Mouse (Mus musculus): Measurements from ENCODE around the gene Ptar1. TPM values are rescaled to one million over a fixed set of nuclear protein-coding genes. Genes with fewer than 3 reads are reported as not detected.

Ptar1 gene
- polyA plus RNA-seq, 1 experiment from 2014 or later, result 8.4 TPM

GRCm38 (mm10) chr19:23757961-23758553 lies 70.8 kb downstream of the Ptar1 start:
- POLR2A ChIA-PET, result no interaction called here
- in situ Hi-C loops (cut with MboI; ENCODE audit: low pct_unique_long_range_greater_than_20kb), result loop anchor here (25.0 kb wide), 1 partner anchor 196 kb away; no protein-coding TSS in a partner anchor
- ATAC-seq (peak; percentile 96), DNase-seq (ENCODE audit: low read depth, low spot score) (peak; percentile 39)
- peak; percentile 100 for TF ChIP-seq CTCF (IDR thresholded peaks at IDR 0.05)
- CTCF ChIA-PET, result interaction anchor here (0.7 to 5.1 kb wide), 17 partner anchors 9 to 213 kb away, joined by 3 to 41 read pairs (median 4); no protein-coding TSS in a partner anchor
- H3K27me3 ChIP-seq, result peaks cover 48% of the 10 kb centered on the region

DNA sequence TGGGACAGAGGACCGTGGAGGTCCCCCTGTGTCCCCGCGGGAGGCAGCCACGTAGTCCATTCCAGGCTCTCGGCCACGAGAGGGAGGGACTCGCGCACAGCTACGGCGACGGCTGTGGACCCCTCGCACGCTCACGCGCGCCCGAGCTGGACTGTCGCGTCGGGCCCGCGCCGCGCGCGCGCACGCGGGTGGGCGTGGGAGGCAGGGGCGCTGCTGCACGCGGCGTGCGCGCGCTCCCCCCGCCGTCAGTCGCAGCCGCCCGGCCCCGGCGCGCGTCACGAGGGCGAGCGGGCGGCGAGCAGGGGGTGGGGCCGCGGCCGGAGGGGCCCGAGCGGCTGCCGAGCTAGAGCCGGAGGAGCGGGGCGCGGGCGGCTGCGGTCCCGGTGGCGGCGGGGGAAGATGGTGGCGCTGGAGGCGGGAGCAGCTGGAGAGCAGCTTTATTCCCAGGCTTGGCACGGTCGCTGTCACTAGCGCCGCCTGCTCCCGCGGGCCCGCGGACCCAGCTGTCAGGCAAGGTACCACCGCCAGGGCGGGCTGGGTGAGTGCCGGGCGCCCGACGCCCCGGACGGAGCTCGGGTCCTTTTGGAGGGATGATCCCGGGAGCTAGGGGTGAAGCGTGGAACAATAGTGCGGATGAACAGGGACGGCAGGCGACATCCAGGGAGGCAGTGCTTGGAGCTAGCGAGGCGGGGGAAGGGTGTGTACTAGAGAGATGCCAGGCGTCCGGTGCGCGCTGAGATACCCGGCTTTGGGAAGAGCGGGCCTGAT lies 71.5 kb downstream of the Ptar1 start, which contains the start of gene Apba1:
TSS of gene Apba1 (plus strand) at position 334 of the 768 bp plus-strand sequence.
- ChIA-PET CTCF (interaction anchor here (0.7 to 5.1 kb wide), 16 partner anchors 10 to 213 kb away, joined by 3 to 41 read pairs (median 4); no protein-coding TSS in a partner anchor), POLR2A (no interaction called here)
- TF ChIP-seq CTCF (IDR thresholded peaks at IDR 0.05), result peak; percentile 37

GRCm38 (mm10) chr19:23759322-23759945 lies 72.2 kb downstream of the Ptar1 start:
- no peak for TF ChIP-seq CTCF (IDR thresholded peaks at IDR 0.05)
- no peak for ATAC-seq
- POLR2A ChIA-PET, result no interaction called here
- CTCF ChIA-PET, result interaction anchor here (2.0 to 5.1 kb wide), 2 partner anchors 10 to 36 kb away, joined by 10 to 41 read pairs; no protein-coding TSS in a partner anchor
- no peak for DNase-seq (ENCODE audit: low read depth, low spot score)
- in situ Hi-C loops (cut with MboI; ENCODE audit: low pct_unique_long_range_greater_than_20kb), result loop anchor here (25.0 kb wide), 1 partner anchor 197 kb away; no protein-coding TSS in a partner anchor
- peaks cover 60% of the 10 kb centered on the region for H3K27me3 ChIP-seq

More for the DNA sequence above, 71.5 kb downstream of the Ptar1 start, which contains the start of gene Apba1:
- peak; percentile 75 for ATAC-seq
- no peak for DNase-seq (ENCODE audit: low read depth, low spot score)
- peaks cover 54% of the 10 kb centered on the region for H3K27me3 ChIP-seq
- in situ Hi-C loops (cut with MboI; ENCODE audit: low pct_unique_long_range_greater_than_20kb), result loop anchor here (25.0 kb wide), 1 partner anchor 196 kb away; no protein-coding TSS in a partner anchor

- ATAC-seq, result no peak
- no peak for TF ChIP-seq CTCF (IDR thresholded peaks at IDR 0.05)
- in situ Hi-C loops (cut with MboI; ENCODE audit: low pct_unique_long_range_greater_than_20kb), result loop anchor here (25.0 kb wide), 1 partner anchor 201 kb away; no protein-coding TSS in a partner anchor
- ChIA-PET POLR2A (no interaction called here), CTCF (no interaction called here)
- DNase-seq (ENCODE audit: low read depth, low spot score), result no peak
- peaks cover 71% of the 10 kb centered on the region for H3K27me3 ChIP-seq
These were observed 76.1 kb downstream of the Ptar1 start for GRCm38 (mm10) chr19:23763371-23763770.

DNA sequence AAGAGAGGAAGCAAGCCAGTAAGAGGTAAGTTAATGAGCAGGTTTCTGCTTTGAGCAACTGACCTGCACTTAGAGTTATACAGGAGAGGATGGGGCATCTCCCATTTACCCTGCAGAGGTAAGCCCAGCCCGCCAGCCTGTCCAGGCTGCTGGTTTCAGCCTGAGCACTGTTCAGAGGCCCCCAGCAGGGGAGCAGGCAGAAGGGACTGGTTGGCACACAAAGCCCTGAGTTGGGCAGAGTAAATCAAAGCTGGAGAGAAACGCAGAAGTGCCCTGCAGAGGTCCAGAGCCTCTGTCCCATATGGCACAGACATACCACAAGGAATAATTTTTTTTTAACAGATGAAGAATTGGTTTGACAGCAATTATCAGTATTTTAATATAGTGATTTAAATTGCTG lies 76.8 kb downstream of the Ptar1 start:
- TF ChIP-seq CTCF (IDR thresholded peaks at IDR 0.05), result no peak
- in situ Hi-C loops (cut with MboI; ENCODE audit: low pct_unique_long_range_greater_than_20kb), result loop anchor here (25.0 kb wide), 1 partner anchor 202 kb away; no protein-coding TSS in a partner anchor
- ChIA-PET CTCF (no interaction called here), POLR2A (no interaction called here)
- peaks cover 77% of the 10 kb centered on the region for H3K27me3 ChIP-seq
- ATAC-seq, result no peak
- no peak for DNase-seq (ENCODE audit: low read depth, low spot score)

GRCm38 (mm10) chr19:23768864-23769263 lies 81.6 kb downstream of the Ptar1 start:
- ATAC-seq (no peak), DNase-seq (ENCODE audit: low read depth, low spot score) (no peak)
- POLR2A ChIA-PET, result no interaction called here
- TF ChIP-seq CTCF (IDR thresholded peaks at IDR 0.05), result no peak
- peaks cover 43% of the 10 kb centered on the region for H3K27me3 ChIP-seq
- CTCF ChIA-PET, result interaction anchor here (1.8 to 7.2 kb wide), 3 partner anchors 10 to 15 kb away, joined by 5 to 41 read pairs (median 6); partner anchors contain the start of gene Apba1
- in situ Hi-C loops (cut with MboI; ENCODE audit: low pct_unique_long_range_greater_than_20kb), result loop anchor here (25.0 kb wide), 1 partner anchor 207 kb away; no protein-coding TSS in a partner anchor

- in situ Hi-C loops (cut with MboI; ENCODE audit: low pct_unique_long_range_greater_than_20kb), result loop anchor here (25.0 kb wide), 1 partner anchor 208 kb away; no protein-coding TSS in a partner anchor
- no peak for TF ChIP-seq CTCF (IDR thresholded peaks at IDR 0.05)
- ATAC-seq, result no peak
- ChIA-PET POLR2A (interaction anchor here (0.6 kb wide), 1 partner anchor 88 kb away, joined by 4 read pairs; no protein-coding TSS in a partner anchor), CTCF (interaction anchor here (7.2 kb wide), 1 partner anchor 12 kb away, joined by 41 read pairs; the partner anchor contains the start of gene Apba1)
- no peak for DNase-seq (ENCODE audit: low read depth, low spot score)
- H3K27me3 ChIP-seq, result peaks cover 33% of the 10 kb centered on the region
These were observed 83.5 kb downstream of the Ptar1 start for GRCm38 (mm10) chr19:23770494-23771423.

DNA sequence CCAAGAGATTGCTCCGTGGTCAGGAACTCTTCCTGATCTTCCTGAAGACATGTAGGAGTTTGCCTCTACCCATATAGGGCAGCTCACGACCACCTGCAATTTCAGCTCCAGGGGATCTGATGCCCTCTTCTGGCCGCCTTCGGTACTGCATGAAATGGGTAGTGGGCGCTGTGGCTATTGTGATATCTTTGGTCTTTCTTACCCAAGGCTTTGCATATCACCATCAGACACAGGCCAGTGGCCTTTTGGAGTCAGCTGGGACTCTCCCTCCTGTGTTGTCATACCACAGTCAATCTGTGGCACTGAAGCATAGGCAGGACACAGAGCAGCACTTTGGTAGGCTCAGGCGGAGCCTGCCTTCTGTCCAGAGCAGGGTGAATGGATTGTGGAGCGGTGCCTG lies 84.7 kb downstream of the Ptar1 start:
- no peak for DNase-seq (ENCODE audit: low read depth, low spot score)
- in situ Hi-C loops (cut with MboI; ENCODE audit: low pct_unique_long_range_greater_than_20kb), result loop anchor here (25.0 kb wide), 1 partner anchor 210 kb away; no protein-coding TSS in a partner anchor
- H3K27me3 ChIP-seq, result peaks cover 23% of the 10 kb centered on the region
- ChIA-PET CTCF (interaction anchor here (1.2 to 7.2 kb wide), 3 partner anchors 13 to 237 kb away, joined by 3 to 41 read pairs (median 4); partner anchors contain the start of gene Apba1), POLR2A (no interaction called here)
- peak; percentile 70 for TF ChIP-seq CTCF (IDR thresholded peaks at IDR 0.05)
- ATAC-seq, result no peak

DNA sequence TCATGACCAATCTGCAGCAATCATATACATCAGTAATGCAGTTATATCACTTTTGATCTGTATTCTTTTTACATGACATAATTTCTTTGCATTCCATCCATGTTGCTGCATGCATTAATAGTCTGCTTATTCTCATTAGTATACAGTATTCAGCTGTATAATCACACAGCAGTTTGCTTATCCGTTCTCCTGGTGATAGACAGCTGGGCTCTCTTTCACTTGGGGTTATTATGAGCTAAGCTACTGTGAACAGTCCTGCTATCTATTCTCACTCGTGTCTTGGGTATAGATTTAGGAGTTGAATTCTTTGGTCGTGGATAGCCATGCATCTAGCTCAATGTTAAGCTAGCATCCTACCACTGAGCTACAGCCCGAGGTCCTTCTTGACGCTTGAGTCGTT lies 88.1 kb downstream of the Ptar1 start:
- no peak for ATAC-seq
- no peak for DNase-seq (ENCODE audit: low read depth, low spot score)
- ChIA-PET CTCF (no interaction called here), POLR2A (no interaction called here)
- no peaks in the 10 kb centered on the region for H3K27me3 ChIP-seq
- in situ Hi-C loops (cut with MboI; ENCODE audit: low pct_unique_long_range_greater_than_20kb), result no loop called here
- TF ChIP-seq CTCF (IDR thresholded peaks at IDR 0.05), result no peak

Data from Patski (cell line).